9 mouse cellular contexts compared by ENCODE assay signal in the genomic region with DNA sequence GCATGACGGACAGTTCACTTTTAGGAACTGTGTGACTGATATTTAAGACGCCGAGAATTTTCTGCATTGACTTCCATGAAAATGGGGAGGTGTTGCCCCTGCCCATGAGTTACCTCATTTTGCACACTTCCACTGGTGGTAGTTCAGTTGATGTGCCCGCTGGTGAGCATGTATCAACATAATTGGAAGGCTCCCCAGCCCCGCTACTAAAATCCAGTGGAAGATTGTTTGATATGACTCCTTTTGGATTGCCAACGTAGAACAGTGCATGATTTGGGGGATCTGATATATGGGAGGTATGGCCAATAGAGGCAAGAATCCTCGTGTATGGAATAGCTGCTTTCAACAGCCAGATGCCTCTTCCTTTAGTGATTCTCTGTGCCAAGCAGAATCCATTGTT. TPM values are rescaled to one million over a fixed set of nuclear protein-coding genes. Genes with fewer than 3 reads are reported as not detected.
DNase-seq lines count a peak whose midpoint lies in the region; ATAC-seq lines count a peak whose summit lies in the region.
"Had no signal": no experiment of that assay in that cellular context is flagged by ENCODE, and none has a peak within 500 bp of the region (broad histone marks: within the 10 kb centered on the region; RNA-seq: fewer than 3 reads in every experiment).

No protein-coding gene starts in this region.

- peak overlapping the region; percentile 68 for H3K4me2 ChIP-seq in forebrain, embryonic 13.5 days
- H3K4me2 ChIP-seq in midbrain, embryonic 14.5 days (ENCODE audit: low read length) = peak overlapping the region; percentile 56

- peak; percentile 27 to 28 for DNase-seq in layer of hippocampus, postnatal 10 days (ENCODE audit: low spot score in 2 of 2)
- no peak for DNase-seq in layer of hippocampus, postnatal 36 days
- no peak for DNase-seq in embryonic facial prominence, embryonic 10.5 days (ENCODE audit: low spot score)
- peak; percentile 55 for DNase-seq in midbrain, embryonic 14.5 days
- no peak for DNase-seq in adrenal gland, postnatal 4 days (ENCODE audit: low spot score in 2 of 2)
- DNase-seq in adipocyte (ENCODE audit: low spot score) = no peak
- DNase-seq in lung, adult 18-20 months = no peak

- H3K27ac ChIP-seq in embryonic facial prominence, embryonic 10.5 days (replicated peaks) = no peak overlapping the region
- H3K27ac ChIP-seq in forebrain, embryonic 13.5 days = 0 out of 2 replicates have a peak overlapping the region, but pooled peaks have one; percentile 98
- peak overlapping the region; percentile 99 for H3K27ac ChIP-seq in midbrain, embryonic 14.5 days (replicated peaks; ENCODE audit: low read depth, low read length)

- peaks cover 16% of the 10 kb centered on the region for H3K4me1 ChIP-seq in embryonic facial prominence, embryonic 10.5 days
- H3K4me1 ChIP-seq in forebrain, embryonic 13.5 days = peaks cover 24% of the 10 kb centered on the region
- H3K4me1 ChIP-seq in midbrain, embryonic 14.5 days (ENCODE audit: control insufficient read depth, insufficient read depth, low read length) = peaks cover 7% of the 10 kb centered on the region; the same call in 1 of the 2 replicates

- H3K36me3 ChIP-seq in embryonic facial prominence, embryonic 10.5 days (replicated peaks) = no peaks in the 10 kb centered on the region
- H3K36me3 ChIP-seq in forebrain, embryonic 13.5 days (ENCODE audit: poor library complexity, severe bottlenecking) = no peaks in the 10 kb centered on the region
- H3K36me3 ChIP-seq in midbrain, embryonic 14.5 days (ENCODE audit: control insufficient read depth, insufficient read depth, low read length) = no peaks in the 10 kb centered on the region

- peaks cover 39% of the 10 kb centered on the region for H3K27me3 ChIP-seq in embryonic facial prominence, embryonic 10.5 days (replicated peaks; ENCODE audit: low read depth, poor library complexity, severe bottlenecking)
- H3K27me3 ChIP-seq in forebrain, embryonic 13.5 days = 0 out of 2 replicates have a peak, but pooled peaks cover 5% of the 10 kb centered on the region
- H3K27me3 ChIP-seq in midbrain, embryonic 14.5 days (ENCODE audit: control insufficient read depth, insufficient read depth, low read length) = 0 out of 2 replicates have a peak, but pooled peaks cover 3% of the 10 kb centered on the region

- no peaks in the 10 kb centered on the region for H3K9me3 ChIP-seq in embryonic facial prominence, embryonic 10.5 days
- H3K9me3 ChIP-seq in forebrain, embryonic 13.5 days (replicated peaks) = no peaks in the 10 kb centered on the region
- no peaks in the 10 kb centered on the region for H3K9me3 ChIP-seq in midbrain, embryonic 14.5 days (ENCODE audit: control insufficient read depth, low read length)

- H3K4me3 ChIP-seq in embryonic facial prominence, embryonic 10.5 days = peak overlapping the region; percentile 78
- peak overlapping the region; percentile 72 for H3K4me3 ChIP-seq in forebrain, embryonic 13.5 days
- H3K4me3 ChIP-seq in midbrain, embryonic 14.5 days (replicated peaks; ENCODE audit: low read depth, low read length) = peak overlapping the region; percentile 82

- peak overlapping the region; percentile 91 for H3K9ac ChIP-seq in forebrain, embryonic 13.5 days
- peak overlapping the region; percentile 95 for H3K9ac ChIP-seq in midbrain, embryonic 14.5 days (replicated peaks; ENCODE audit: low read length)

- no peak for ATAC-seq in forebrain, embryonic 13.5 days
- no peak for ATAC-seq in midbrain, embryonic 14.5 days (ENCODE audit: low FRiP score, low TSS enrichment)

- WGBS in embryonic facial prominence, embryonic 10.5 days = 47% methylated on average over 7 of the region's 7 CpGs
- WGBS in forebrain, embryonic 13.5 days = 38% methylated on average over 7 of the region's 7 CpGs
- 25% methylated on average over 7 of the region's 7 CpGs for WGBS in midbrain, embryonic 14.5 days

RNA-seq across cellular contexts. Expression of a gene that starts 1.9 kb away (rescaled TPM):
- total RNA-seq in layer of hippocampus, postnatal 10 days (2021) = 100 to 1,000 TPM; 267 to 288 TPM
- 100 to 1,000 TPM; 212 to 226 TPM for total RNA-seq in layer of hippocampus, postnatal 36 days (2021)
- 13.3 and 14.4 TPM in 2 replicates for polyA plus RNA-seq in embryonic facial prominence, embryonic 10.5 days (2016; fragmentation: Nextera tagmentation; extraction: Ambion mirVana)
- polyA plus RNA-seq in forebrain, embryonic 13.5 days (2015; fragmentation: Nextera tagmentation; extraction: Ambion mirVana) = 60.4 and 60.7 TPM in 2 replicates
- polyA plus RNA-seq in midbrain, embryonic 14.5 days (2014; fragmentation: Nextera tagmentation; extraction: Ambion mirVana) = 61.2 and 74.9 TPM in 2 replicates
- total RNA-seq in adrenal gland, postnatal 4 days (2021) = 10 to 100 TPM; 10.2 to 10.4 TPM
- total RNA-seq: MEL had no signal

Comparison
In these comparisons a context has a peak if more than half of its experiments do, and no peak if none do; other contexts are left out.
1. DNase-seq: peak in layer of hippocampus, postnatal 10 days (2 of 2) and midbrain, embryonic 14.5 days (single experiment); none in layer of hippocampus, postnatal 36 days (0 of 2), embryonic facial prominence, embryonic 10.5 days (single experiment), adrenal gland, postnatal 4 days (0 of 2), adipocyte (single experiment) and lung, adult 18-20 months (0 of 2).
2. RNA of a gene that starts 1.9 kb away (total RNA-seq): 267 to 288 TPM in layer of hippocampus, postnatal 10 days and 212 to 226 TPM in layer of hippocampus, postnatal 36 days; 10.2 to 10.4 TPM in adrenal gland, postnatal 4 days; every median in the first group is over 10 times any median in the second.
3. Peak in every context shown above with its lines, with median percentiles within 50 percentile points of each other: H3K4me3 ChIP-seq.